Mouse (Mus musculus): Measurements from ENCODE around the gene Pld4.

DNA sequence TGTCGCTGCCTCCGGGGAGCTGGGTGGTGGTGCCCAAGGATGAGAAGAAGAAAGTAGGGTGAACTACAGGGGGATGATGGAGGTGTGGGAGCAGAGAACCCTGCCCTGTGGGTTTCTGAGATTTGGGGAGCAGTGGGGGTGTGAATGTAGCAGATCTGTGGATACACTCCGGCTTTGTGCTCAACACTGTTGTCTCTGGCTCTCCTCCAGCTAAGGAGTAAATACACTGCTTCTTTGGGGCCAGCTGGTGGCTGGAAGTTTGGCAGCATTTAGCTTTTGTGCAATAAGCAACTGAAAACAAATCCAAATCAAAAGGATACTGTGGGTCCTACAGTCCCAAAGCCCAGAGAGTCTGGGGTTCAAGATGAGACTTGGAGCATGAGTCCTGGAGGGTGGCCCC is 46.5 kb upstream of the Pld4 start:
- TF ChIP-seq CTCF (IDR thresholded peaks at IDR 0.05; ENCODE audit: control insufficient read depth, insufficient read depth, low read length) = no peak
- no peak for TF ChIP-seq POLR2A (IDR thresholded peaks at IDR 0.05; ENCODE audit: borderline replicate concordance, control insufficient read depth, low read depth, low read length)

All from bone marrow, adult 2 months (tissue).